In the genomic region with DNA sequence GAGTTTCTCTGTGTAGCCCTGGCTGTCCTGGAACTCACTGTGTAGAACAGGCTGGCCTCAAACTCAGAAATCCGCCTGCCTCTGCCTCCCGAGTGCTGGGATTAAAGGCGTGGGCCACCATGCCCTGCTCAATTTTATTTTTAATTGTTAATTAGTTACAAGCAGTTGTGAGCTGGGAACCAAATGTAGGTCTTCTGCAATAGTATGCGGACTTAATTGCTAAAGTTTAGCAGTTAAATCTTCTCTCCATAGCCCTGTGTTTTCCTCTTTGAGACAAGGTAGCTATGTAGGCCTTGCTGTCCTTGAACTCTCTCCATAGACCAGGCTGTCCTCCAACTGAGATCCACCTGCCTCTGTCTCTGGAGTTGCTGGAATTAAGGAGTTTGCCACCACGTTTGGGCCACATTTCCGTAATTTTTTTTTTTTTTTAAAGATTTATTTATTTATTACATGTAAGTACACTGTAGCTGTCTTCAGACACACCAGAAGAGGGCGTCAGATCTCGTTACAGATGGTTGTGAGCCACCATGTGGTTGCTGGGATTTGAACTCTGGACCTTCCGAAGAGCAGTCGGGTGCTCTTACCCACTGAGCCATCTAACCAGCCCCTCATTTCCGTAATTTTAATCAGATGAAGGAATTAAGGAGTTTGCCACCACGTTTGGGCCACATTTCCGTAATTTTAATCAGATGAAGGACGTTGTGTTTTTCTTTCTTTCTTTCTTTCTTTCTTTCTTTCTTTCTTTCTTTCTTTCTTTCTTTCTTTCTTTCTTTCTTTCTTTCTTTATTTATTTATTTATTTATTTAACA, we compare ENCODE assay signal across 8 mouse cellular contexts. TPM values are rescaled to one million over a fixed set of nuclear protein-coding genes. Genes with fewer than 3 reads are reported as not detected.
DNase-seq lines count a peak whose midpoint lies in the region; ATAC-seq and TF ChIP-seq lines count a peak whose summit lies in the region.
"Not testable (repeated sequence)": the region's sequence is repeated elsewhere in the genome, so short reads cannot be mapped to it uniquely, and the experiment has no call there.

No protein-coding gene starts in this region.

- not testable (repeated sequence) for H3K9me3 ChIP-seq in CH12.LX (replicated peaks; ENCODE audit: low read length); embryonic facial prominence, embryonic 14.5 days (ENCODE audit: control insufficient read depth, low read length); hindbrain, embryonic 12.5 days (replicated peaks); kidney, embryonic 15.5 days (replicated peaks); liver, embryonic 14.5 days (ENCODE audit: control insufficient read depth, low read length); midbrain, embryonic 12.5 days; stomach, embryonic 15.5 days

- TF ChIP-seq RAD21 in CH12.LX (IDR thresholded peaks at IDR 0.05; ENCODE audit: low read depth, low read length) = not testable (repeated sequence)

- DNase-seq in CH12.LX (ENCODE audit: extremely low read depth); embryonic facial prominence, embryonic 14.5 days (ENCODE audit: low spot score); heart, adult 2 months; liver, embryonic 14.5 days (ENCODE audit: low read depth in 3 of 3, low spot score in 3 of 3): not testable (repeated sequence)

- TF ChIP-seq POLR2A in CH12.LX (IDR thresholded peaks at IDR 0.05; ENCODE audit: low read depth, low read length); heart, adult 2 months (IDR thresholded peaks at IDR 0.05; ENCODE audit: insufficient read depth, low read depth, low read length): not testable (repeated sequence)

- H3K9ac ChIP-seq in CH12.LX (ENCODE audit: insufficient read depth, low read depth); embryonic facial prominence, embryonic 14.5 days (ENCODE audit: low read depth, low read length); heart, adult 2 months (ENCODE audit: low read depth, low read length); hindbrain, embryonic 12.5 days; kidney, embryonic 15.5 days; liver, embryonic 14.5 days (replicated peaks); midbrain, embryonic 12.5 days (replicated peaks); stomach, embryonic 15.5 days: not testable (repeated sequence)

- in situ Hi-C loops in CH12.LX (cut with MboI; ENCODE audit: low pct_ligation_motif_present, low pct_unique_long_range_greater_than_20kb, low sequenced_read_pairs) = not testable (repeated sequence)

- TF ChIP-seq CTCF in CH12.LX (conservative IDR thresholded peaks at IDR 0.05 in 1 of 2, IDR thresholded peaks at IDR 0.05 in 1 of 2; ENCODE audit: low read depth in 2 of 2, low read length in 2 of 2); liver, embryonic 14.5 days (IDR thresholded peaks at IDR 0.05; ENCODE audit: low read depth): not testable (repeated sequence)
- peak; percentile 16; the same call in 1 of the 2 replicates for TF ChIP-seq CTCF in heart, adult 2 months (IDR thresholded peaks at IDR 0.05)

- H3K4me2 ChIP-seq in CH12.LX (ENCODE audit: insufficient read depth, low read depth, poor library complexity, severe bottlenecking); embryonic facial prominence, embryonic 14.5 days (ENCODE audit: low read depth, low read length): not testable (repeated sequence)
- H3K4me2 ChIP-seq in hindbrain, embryonic 12.5 days (replicated peaks) = peak overlapping the region; percentile 65; the same call in 1 of the 2 replicates
- H3K4me2 ChIP-seq in kidney, embryonic 15.5 days = peak overlapping the region; percentile 61
- peak overlapping the region; percentile 91 for H3K4me2 ChIP-seq in liver, embryonic 14.5 days (ENCODE audit: low read depth)
- peak overlapping the region; percentile 57; the same call in 1 of the 2 replicates for H3K4me2 ChIP-seq in midbrain, embryonic 12.5 days (replicated peaks)
- peak overlapping the region; percentile 66; the same call in 1 of the 2 replicates for H3K4me2 ChIP-seq in stomach, embryonic 15.5 days

- not testable (repeated sequence) for H3K27me3 ChIP-seq in CH12.LX (replicated peaks); embryonic facial prominence, embryonic 14.5 days (replicated peaks; ENCODE audit: control insufficient read depth, insufficient read depth, low read length); heart, adult 2 months (ENCODE audit: control insufficient read depth, insufficient read depth, low read length); hindbrain, embryonic 12.5 days; kidney, embryonic 15.5 days; liver, embryonic 14.5 days (ENCODE audit: control insufficient read depth, insufficient read depth, low read length); midbrain, embryonic 12.5 days; stomach, embryonic 15.5 days (replicated peaks)

- intact Hi-C loops in heart, adult 2 months (cut with DNase I) = not testable (repeated sequence)

- not testable (repeated sequence) for ATAC-seq in embryonic facial prominence, embryonic 14.5 days (ENCODE audit: low read depth); hindbrain, embryonic 12.5 days (ENCODE audit: low FRiP score); kidney, embryonic 15.5 days (replicated peaks; ENCODE audit: low FRiP score); liver, embryonic 14.5 days (ENCODE audit: insufficient read depth); midbrain, embryonic 12.5 days (ENCODE audit: low FRiP score, low read depth); stomach, embryonic 15.5 days (ENCODE audit: insufficient read depth, low FRiP score, low read depth)

- not testable (repeated sequence) for H3K27ac ChIP-seq in CH12.LX (ENCODE audit: insufficient read depth, low read depth); embryonic facial prominence, embryonic 14.5 days (replicated peaks; ENCODE audit: low read depth, low read length); hindbrain, embryonic 12.5 days; kidney, embryonic 15.5 days; liver, embryonic 14.5 days; midbrain, embryonic 12.5 days (replicated peaks); stomach, embryonic 15.5 days
- H3K27ac ChIP-seq in heart, adult 2 months = peak overlapping the region; percentile 88

- H3K4me3 ChIP-seq in CH12.LX (replicated peaks in 1 of 3; ENCODE audit: low read depth in 2 of 3, low read length in 2 of 3, poor library complexity in 1 of 3); heart, adult 2 months; hindbrain, embryonic 12.5 days; midbrain, embryonic 12.5 days: not testable (repeated sequence)
- peak overlapping the region; percentile 67 for H3K4me3 ChIP-seq in embryonic facial prominence, embryonic 14.5 days (ENCODE audit: low read depth, low read length)
- H3K4me3 ChIP-seq in kidney, embryonic 15.5 days (replicated peaks) = peak overlapping the region; percentile 79
- H3K4me3 ChIP-seq in liver, embryonic 14.5 days (ENCODE audit: insufficient read depth in 1 of 2, low read depth in 2 of 2, low read length in 2 of 2) = peak overlapping the region in 1 of 2 experiments; percentile 83; a peak in 2 of 4 replicates
- peak overlapping the region; percentile 76 for H3K4me3 ChIP-seq in stomach, embryonic 15.5 days (replicated peaks)

- H3K36me3 ChIP-seq in CH12.LX (replicated peaks in 1 of 2; ENCODE audit: control insufficient read depth in 1 of 2, insufficient read depth in 1 of 2, low read length in 1 of 2) = peaks cover 14 to 32% of the 10 kb centered on the region in 2 experiments
- H3K36me3 ChIP-seq in embryonic facial prominence, embryonic 14.5 days (ENCODE audit: control insufficient read depth, insufficient read depth, low read length); heart, adult 2 months (ENCODE audit: control insufficient read depth, insufficient read depth, low read length); liver, embryonic 14.5 days (replicated peaks; ENCODE audit: control insufficient read depth, insufficient read depth, low read depth); midbrain, embryonic 12.5 days; stomach, embryonic 15.5 days: not testable (repeated sequence)
- H3K36me3 ChIP-seq in hindbrain, embryonic 12.5 days = peaks cover 14% of the 10 kb centered on the region
- H3K36me3 ChIP-seq in kidney, embryonic 15.5 days = peaks cover 14% of the 10 kb centered on the region

- not testable (repeated sequence) for TF ChIP-seq EP300 in CH12.LX (IDR thresholded peaks at IDR 0.05; ENCODE audit: low read length); heart, adult 2 months (IDR thresholded peaks at IDR 0.05; ENCODE audit: insufficient read depth, low read depth, low read length); liver, embryonic 14.5 days (IDR thresholded peaks at IDR 0.05; ENCODE audit: low read depth)

- peaks cover 14 to 37% of the 10 kb centered on the region in 2 experiments for H3K4me1 ChIP-seq in CH12.LX (ENCODE audit: control insufficient read depth in 1 of 2, insufficient read depth in 2 of 2)
- not testable (repeated sequence) for H3K4me1 ChIP-seq in embryonic facial prominence, embryonic 14.5 days (ENCODE audit: control insufficient read depth, insufficient read depth, low read length); heart, adult 2 months (ENCODE audit: control insufficient read depth, insufficient read depth, low read length); hindbrain, embryonic 12.5 days; midbrain, embryonic 12.5 days
- H3K4me1 ChIP-seq in kidney, embryonic 15.5 days = peaks cover 15% of the 10 kb centered on the region
- peaks cover 24 to 31% of the 10 kb centered on the region in 2 experiments for H3K4me1 ChIP-seq in liver, embryonic 14.5 days (replicated peaks; ENCODE audit: control insufficient read depth in 2 of 2, insufficient read depth in 2 of 2, low read length in 1 of 2)
- peaks cover 13% of the 10 kb centered on the region; the same call in 1 of the 2 replicates for H3K4me1 ChIP-seq in stomach, embryonic 15.5 days

- 56% methylated on average over 14 of the region's 14 CpGs for WGBS in embryonic facial prominence, embryonic 14.5 days
- 49% methylated on average over 14 of the region's 14 CpGs for WGBS in heart, adult 2 months
- 57% methylated on average over 14 of the region's 14 CpGs for WGBS in hindbrain, embryonic 12.5 days
- WGBS in kidney, embryonic 15.5 days = 53% methylated on average over 14 of the region's 14 CpGs
- WGBS in liver, embryonic 14.5 days (ENCODE audit: insufficient replicate concordance) = 48% methylated on average over 14 of the region's 14 CpGs
- WGBS in midbrain, embryonic 12.5 days = 56% methylated on average over 14 of the region's 14 CpGs
- 52% methylated on average over 14 of the region's 14 CpGs for WGBS in stomach, embryonic 15.5 days

- dilution Hi-C loops in CH12.LX (cut with MboI; ENCODE audit: extremely low pct_ligation_motif_present, extremely low pct_unique_long_range_greater_than_20kb, low sequenced_read_pairs) = not testable (repeated sequence)

- peaks cover 11% of the 10 kb centered on the region for H3K79me2 ChIP-seq in CH12.LX (replicated peaks; ENCODE audit: control insufficient read depth, extremely low read depth, insufficient read depth, poor library complexity, severe bottlenecking)
- not testable (repeated sequence) for H3K79me2 ChIP-seq in heart, adult 2 months (replicated peaks; ENCODE audit: control insufficient read depth, insufficient read depth, low read length)

RNA-seq across cellular contexts. Expression of gene Lsm10, which starts 0.6 kb away (rescaled TPM):
- total RNA-seq in CH12.LX (2012; rRNA removed) = 48.4 and 52.1 TPM in 2 replicates
- total RNA-seq in CH12.LX (2014; rRNA removed) = 54.1 and 63.9 TPM in 2 replicates
- 38.1 and 49.2 TPM in 2 replicates for polyA plus RNA-seq in CH12.LX (2012; ENCODE audit: insufficient read length, low read depth)
- 52.0 and 54.1 TPM in 2 replicates for polyA plus RNA-seq in embryonic facial prominence, embryonic 14.5 days (2014; fragmentation: Nextera tagmentation; extraction: Ambion mirVana)
- total RNA-seq in heart, adult 2 months (2021) = 10 to 100 TPM; 17.0 to 18.9 TPM
- polyA plus RNA-seq in heart, adult 2 months (2012; rRNA removed) = 33.1 and 33.8 TPM in 2 replicates
- polyA plus RNA-seq in hindbrain, embryonic 12.5 days (2016; fragmentation: Nextera tagmentation; extraction: Ambion mirVana) = 37.7 and 39.6 TPM in 2 replicates
- polyA plus RNA-seq in kidney, embryonic 15.5 days (2015; fragmentation: Nextera tagmentation; extraction: Ambion mirVana) = 51.8 and 52.9 TPM in 2 replicates
- polyA plus RNA-seq in liver, embryonic 14.5 days (2012; rRNA removed) = 20.1 and 20.3 TPM in 2 replicates
- polyA plus RNA-seq in liver, embryonic 14.5 days (2014; fragmentation: Nextera tagmentation; extraction: Ambion mirVana) = 24.4 and 25.9 TPM in 2 replicates
- polyA plus RNA-seq in midbrain, embryonic 12.5 days (2016; fragmentation: Nextera tagmentation; extraction: Ambion mirVana) = 42.1 and 42.9 TPM in 2 replicates
- polyA plus RNA-seq in stomach, embryonic 15.5 days (2015; fragmentation: Nextera tagmentation; extraction: Ambion mirVana) = 46.7 and 48.0 TPM in 2 replicates

RNA-seq across cellular contexts. Expression of gene Stk40, which starts 7.9 kb away (rescaled TPM):
- total RNA-seq in CH12.LX (2012; rRNA removed) = 12.0 and 16.4 TPM in 2 replicates
- total RNA-seq in CH12.LX (2014; rRNA removed) = 6.4 and 8.6 TPM in 2 replicates
- 30.4 and 33.0 TPM in 2 replicates for polyA plus RNA-seq in CH12.LX (2012; ENCODE audit: insufficient read length, low read depth)
- polyA plus RNA-seq in embryonic facial prominence, embryonic 14.5 days (2014; fragmentation: Nextera tagmentation; extraction: Ambion mirVana) = 26.8 and 32.1 TPM in 2 replicates
- total RNA-seq in heart, adult 2 months (2021) = 10 to 100 TPM; 41.6 to 53.8 TPM
- 36.3 and 36.7 TPM in 2 replicates for polyA plus RNA-seq in heart, adult 2 months (2012; rRNA removed)
- polyA plus RNA-seq in hindbrain, embryonic 12.5 days (2016; fragmentation: Nextera tagmentation; extraction: Ambion mirVana) = 49.4 and 51.0 TPM in 2 replicates
- polyA plus RNA-seq in kidney, embryonic 15.5 days (2015; fragmentation: Nextera tagmentation; extraction: Ambion mirVana) = 38.2 and 41.3 TPM in 2 replicates
- 4.3 and 5.6 TPM in 2 replicates for polyA plus RNA-seq in liver, embryonic 14.5 days (2012; rRNA removed)
- 8.2 and 9.0 TPM in 2 replicates for polyA plus RNA-seq in liver, embryonic 14.5 days (2014; fragmentation: Nextera tagmentation; extraction: Ambion mirVana)
- 48.8 and 49.0 TPM in 2 replicates for polyA plus RNA-seq in midbrain, embryonic 12.5 days (2016; fragmentation: Nextera tagmentation; extraction: Ambion mirVana)
- 28.6 and 29.1 TPM in 2 replicates for polyA plus RNA-seq in stomach, embryonic 15.5 days (2015; fragmentation: Nextera tagmentation; extraction: Ambion mirVana)

RNA-seq across cellular contexts. Expression of gene Oscp1, which starts 37.5 kb away (rescaled TPM):
- total RNA-seq in CH12.LX (2012; rRNA removed) (6.7 and 8.3 TPM in 2 replicates), CH12.LX (2014; rRNA removed) (3.9 and 5.8 TPM in 2 replicates)
- 5.0 and 6.0 TPM in 2 replicates for polyA plus RNA-seq in CH12.LX (2012; ENCODE audit: insufficient read length, low read depth)
- 13.7 and 17.5 TPM in 2 replicates for polyA plus RNA-seq in embryonic facial prominence, embryonic 14.5 days (2014; fragmentation: Nextera tagmentation; extraction: Ambion mirVana)
- total RNA-seq in heart, adult 2 months (2021) = 1 to 10 TPM; 1.6 to 2.8 TPM
- 1.00 and 1.2 TPM in 2 replicates for polyA plus RNA-seq in heart, adult 2 months (2012; rRNA removed)
- polyA plus RNA-seq in hindbrain, embryonic 12.5 days (2016; fragmentation: Nextera tagmentation; extraction: Ambion mirVana) = 23.5 and 25.0 TPM in 2 replicates
- 19.0 and 19.1 TPM in 2 replicates for polyA plus RNA-seq in kidney, embryonic 15.5 days (2015; fragmentation: Nextera tagmentation; extraction: Ambion mirVana)
- polyA plus RNA-seq in liver, embryonic 14.5 days (2012; rRNA removed) = 0.29 and 0.31 TPM in 2 replicates
- polyA plus RNA-seq in liver, embryonic 14.5 days (2014; fragmentation: Nextera tagmentation; extraction: Ambion mirVana) = 1.4 and 1.8 TPM in 2 replicates
- 31.6 and 31.8 TPM in 2 replicates for polyA plus RNA-seq in midbrain, embryonic 12.5 days (2016; fragmentation: Nextera tagmentation; extraction: Ambion mirVana)
- polyA plus RNA-seq in stomach, embryonic 15.5 days (2015; fragmentation: Nextera tagmentation; extraction: Ambion mirVana) = 13.5 and 13.9 TPM in 2 replicates

RNA-seq across cellular contexts. Expression of gene Mrps15, which starts 49.1 kb away (rescaled TPM):
- 89.6 and 91.3 TPM in 2 replicates for total RNA-seq in CH12.LX (2012; rRNA removed)
- total RNA-seq in CH12.LX (2014; rRNA removed) = 99.6 and 102 TPM in 2 replicates
- 101 and 113 TPM in 2 replicates for polyA plus RNA-seq in CH12.LX (2012; ENCODE audit: insufficient read length, low read depth)
- polyA plus RNA-seq in embryonic facial prominence, embryonic 14.5 days (2014; fragmentation: Nextera tagmentation; extraction: Ambion mirVana) = 128 and 133 TPM in 2 replicates
- total RNA-seq in heart, adult 2 months (2021) = 10 to 100 TPM; 74.9 to 78.1 TPM
- 33.7 and 40.4 TPM in 2 replicates for polyA plus RNA-seq in heart, adult 2 months (2012; rRNA removed)
- 133 and 140 TPM in 2 replicates for polyA plus RNA-seq in hindbrain, embryonic 12.5 days (2016; fragmentation: Nextera tagmentation; extraction: Ambion mirVana)
- polyA plus RNA-seq in kidney, embryonic 15.5 days (2015; fragmentation: Nextera tagmentation; extraction: Ambion mirVana) = 150 and 153 TPM in 2 replicates
- polyA plus RNA-seq in liver, embryonic 14.5 days (2012; rRNA removed) = 23.3 and 41.3 TPM in 2 replicates
- 88.4 and 99.5 TPM in 2 replicates for polyA plus RNA-seq in liver, embryonic 14.5 days (2014; fragmentation: Nextera tagmentation; extraction: Ambion mirVana)
- 129 and 136 TPM in 2 replicates for polyA plus RNA-seq in midbrain, embryonic 12.5 days (2016; fragmentation: Nextera tagmentation; extraction: Ambion mirVana)
- 141 and 151 TPM in 2 replicates for polyA plus RNA-seq in stomach, embryonic 15.5 days (2015; fragmentation: Nextera tagmentation; extraction: Ambion mirVana)

RNA-seq across cellular contexts. Expression of gene Eva1b, which starts 51.7 kb away (rescaled TPM):
- total RNA-seq in CH12.LX (2012; rRNA removed) (3.5 and 4.3 TPM in 2 replicates), CH12.LX (2014; rRNA removed) (0.97 and 1.3 TPM in 2 replicates)
- polyA plus RNA-seq in CH12.LX (2012; ENCODE audit: insufficient read length, low read depth) = 0.93 and 1.3 TPM in 2 replicates
- 78.9 and 81.7 TPM in 2 replicates for polyA plus RNA-seq in embryonic facial prominence, embryonic 14.5 days (2014; fragmentation: Nextera tagmentation; extraction: Ambion mirVana)
- 10 to 100 TPM in 1 of 2 experiments, 1 to 10 TPM in 1; 9.5 to 11.9 TPM for total RNA-seq in heart, adult 2 months (2021)
- polyA plus RNA-seq in heart, adult 2 months (2012; rRNA removed) = 15.2 and 19.7 TPM in 2 replicates
- polyA plus RNA-seq in hindbrain, embryonic 12.5 days (2016; fragmentation: Nextera tagmentation; extraction: Ambion mirVana) = 35.4 and 40.0 TPM in 2 replicates
- polyA plus RNA-seq in kidney, embryonic 15.5 days (2015; fragmentation: Nextera tagmentation; extraction: Ambion mirVana) = 90.0 and 98.5 TPM in 2 replicates
- polyA plus RNA-seq in liver, embryonic 14.5 days (2012; rRNA removed) = 11.9 and 14.8 TPM in 2 replicates
- 11.0 and 12.0 TPM in 2 replicates for polyA plus RNA-seq in liver, embryonic 14.5 days (2014; fragmentation: Nextera tagmentation; extraction: Ambion mirVana)
- 18.6 and 26.8 TPM in 2 replicates for polyA plus RNA-seq in midbrain, embryonic 12.5 days (2016; fragmentation: Nextera tagmentation; extraction: Ambion mirVana)
- 59.0 and 60.0 TPM in 2 replicates for polyA plus RNA-seq in stomach, embryonic 15.5 days (2015; fragmentation: Nextera tagmentation; extraction: Ambion mirVana)
